Mouse (Mus musculus): Measurements from ENCODE around the gene Padi2. TPM values are rescaled to one million over a fixed set of nuclear protein-coding genes. Genes with fewer than 3 reads are reported as not detected.

Gene Padi2
- polyA plus RNA-seq (2021), result 4.6 TPM

DNA sequence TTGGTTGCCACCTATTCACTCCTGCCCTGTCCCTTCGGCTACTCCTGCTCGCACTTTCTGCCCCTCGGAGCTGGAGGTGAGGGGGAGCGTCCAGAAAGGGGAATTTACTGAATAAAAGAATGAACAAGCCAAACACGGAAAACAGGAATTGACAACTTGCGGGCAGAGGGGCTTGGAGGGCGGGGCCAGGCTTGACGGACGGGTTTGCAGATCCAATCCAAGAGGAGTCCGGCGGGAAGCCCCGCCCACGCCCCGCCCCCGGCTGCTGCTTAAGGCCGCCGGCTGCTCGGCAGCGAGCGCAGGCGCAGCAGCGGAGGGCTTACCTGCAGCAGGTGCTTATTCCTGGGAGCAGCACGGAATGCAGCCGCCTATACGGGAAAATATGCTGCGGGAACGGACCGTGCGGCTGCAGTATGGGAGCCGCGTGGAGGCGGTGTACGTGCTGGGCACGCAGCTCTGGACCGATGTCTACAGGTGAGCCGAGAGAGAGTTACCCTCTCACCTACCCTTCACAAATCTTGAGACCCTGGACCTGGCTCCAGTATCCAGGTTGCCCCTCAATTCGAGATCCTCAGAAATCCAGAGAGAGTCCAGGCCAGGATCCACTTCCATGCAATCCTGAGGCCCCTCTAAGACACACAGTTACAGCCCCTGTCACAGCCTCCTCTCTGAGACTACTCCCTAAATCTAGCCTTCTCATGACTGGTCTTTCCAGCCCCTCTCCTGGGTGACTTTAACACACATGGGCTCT lies at the start of gene Padi2:
Gene Padi2, plus strand, starts transcription at position 269 of the 751 bp plus-strand sequence.
- TF ChIP-seq CTCF (IDR thresholded peaks at IDR 0.05), result no peak
- in situ Hi-C loops (cut with MboI; ENCODE audit: low pct_unique_long_range_greater_than_20kb), result loop anchor here (5.0 kb wide), 2 partner anchors 41 to 119 kb away; no protein-coding TSS in a partner anchor
- peak; percentile 40 for ATAC-seq
- POLR2A ChIA-PET, result no interaction called here
- no peaks in the 10 kb centered on the region for H3K27me3 ChIP-seq
- no peak for DNase-seq (ENCODE audit: low read depth, low spot score)
- CTCF ChIA-PET, result no interaction called here

DNA sequence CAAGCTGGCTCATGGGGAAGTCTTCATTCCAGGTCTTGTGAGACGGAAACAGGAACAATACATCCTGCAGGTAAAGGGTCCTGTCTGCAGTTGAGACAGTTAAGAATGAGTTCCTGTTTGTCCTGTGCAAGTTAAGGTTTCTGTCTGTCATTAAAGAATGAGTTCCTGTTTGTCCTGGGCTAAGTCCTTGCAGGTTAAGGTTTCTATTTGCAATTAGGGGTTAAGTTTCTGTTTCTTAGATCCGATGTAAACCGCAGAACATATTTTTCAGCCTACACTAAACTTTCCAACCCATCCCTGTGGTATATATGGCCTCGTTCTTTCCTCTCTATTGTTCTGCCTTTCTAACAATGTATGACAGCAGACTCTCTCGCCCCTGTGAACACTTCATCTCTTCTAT lies 49.1 kb upstream of the Padi2 start:
- no peaks in the 10 kb centered on the region for H3K27me3 ChIP-seq
- CTCF ChIA-PET, result no interaction called here
- no peak for ATAC-seq
- in situ Hi-C loops (cut with MboI; ENCODE audit: low pct_unique_long_range_greater_than_20kb), result no loop called here
- TF ChIP-seq CTCF (IDR thresholded peaks at IDR 0.05), result no peak
- POLR2A ChIA-PET, result no interaction called here
- DNase-seq (ENCODE audit: low read depth, low spot score), result no peak

DNA sequence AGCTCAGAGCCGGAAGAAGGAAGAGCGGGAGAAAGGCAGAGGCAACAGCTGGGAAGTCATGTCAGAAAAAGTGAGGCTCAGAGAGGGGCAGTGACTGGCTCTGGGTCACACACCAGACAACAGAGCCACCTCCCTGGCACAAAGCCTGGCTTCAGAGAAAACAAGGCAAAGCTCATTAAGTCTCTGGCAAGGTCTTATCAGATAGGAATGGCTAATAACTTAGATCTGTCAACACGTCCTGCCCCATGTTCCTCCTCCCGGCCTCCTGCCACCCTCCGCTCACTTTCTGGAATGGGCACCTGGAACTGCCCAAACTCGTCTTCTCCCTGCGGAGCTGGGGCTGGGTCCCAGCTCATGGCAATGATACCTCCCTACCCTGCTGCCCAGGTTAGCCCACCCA lies 48.3 kb upstream of the Padi2 start:
- DNase-seq (ENCODE audit: low read depth, low spot score) (no peak), ATAC-seq (no peak)
- ChIA-PET POLR2A (no interaction called here), CTCF (no interaction called here)
- no peak for TF ChIP-seq CTCF (IDR thresholded peaks at IDR 0.05)
- no peaks in the 10 kb centered on the region for H3K27me3 ChIP-seq
- in situ Hi-C loops (cut with MboI; ENCODE audit: low pct_unique_long_range_greater_than_20kb), result no loop called here

DNA sequence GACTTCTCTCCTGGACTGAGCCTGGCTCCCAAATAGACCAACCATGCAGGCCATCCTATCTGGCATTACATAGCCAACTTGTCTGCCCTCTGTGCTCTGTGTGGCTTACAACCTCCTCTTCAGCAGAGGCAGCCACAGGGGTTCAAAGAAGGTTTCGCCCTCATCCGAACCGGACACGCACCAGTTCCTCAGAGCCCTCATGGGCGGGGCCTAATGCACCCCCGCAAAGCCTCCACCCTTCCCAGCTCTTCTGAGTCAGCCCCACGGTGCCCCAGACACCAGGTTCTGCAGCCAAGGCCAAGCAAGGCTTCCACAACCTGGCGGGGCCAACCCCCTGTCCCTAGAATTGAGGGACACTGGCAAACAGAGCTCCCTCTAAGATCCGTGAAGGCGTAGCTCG lies 46.9 kb upstream of the Padi2 start:
- ATAC-seq (no peak), DNase-seq (ENCODE audit: low read depth, low spot score) (no peak)
- ChIA-PET POLR2A (no interaction called here), CTCF (no interaction called here)
- in situ Hi-C loops (cut with MboI; ENCODE audit: low pct_unique_long_range_greater_than_20kb), result no loop called here
- TF ChIP-seq CTCF (IDR thresholded peaks at IDR 0.05), result no peak
- H3K27me3 ChIP-seq, result no peaks in the 10 kb centered on the region

DNA sequence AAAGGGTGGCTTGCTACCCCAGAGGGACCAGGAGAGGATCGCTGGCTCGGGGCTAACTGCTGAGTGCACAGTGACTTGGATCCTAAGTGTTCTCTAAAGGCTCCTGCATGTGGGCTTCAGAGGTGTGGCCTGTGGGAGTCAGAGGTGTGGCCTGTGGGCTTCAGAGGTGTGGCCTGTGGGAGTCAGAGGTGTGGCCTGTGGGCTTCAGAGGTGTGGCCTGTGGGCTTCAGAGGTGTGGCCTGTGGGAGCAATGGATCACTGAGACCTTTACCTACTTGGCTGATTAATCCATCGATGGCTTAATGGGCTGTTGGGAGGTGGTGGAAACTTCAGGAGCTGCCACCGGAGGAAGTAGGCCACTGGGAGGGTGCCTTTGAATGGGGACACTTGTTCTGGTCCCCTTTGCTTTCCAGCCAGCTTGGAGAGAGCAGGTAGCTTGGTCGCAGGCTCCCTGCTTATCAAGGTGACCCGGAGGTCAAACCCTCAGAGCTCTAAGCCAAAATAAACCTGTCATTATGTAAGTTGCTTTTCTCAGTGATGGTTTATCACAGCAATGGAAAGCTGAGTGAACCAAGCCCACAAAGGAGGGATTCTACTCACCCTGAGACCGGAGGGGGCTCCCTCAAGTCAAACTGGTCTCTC lies 45.9 kb upstream of the Padi2 start:
- POLR2A ChIA-PET, result interaction anchor here (0.7 kb wide), 1 partner anchor 136 kb away, joined by 3 read pairs; no protein-coding TSS in a partner anchor
- no peak for TF ChIP-seq CTCF (IDR thresholded peaks at IDR 0.05)
- in situ Hi-C loops (cut with MboI; ENCODE audit: low pct_unique_long_range_greater_than_20kb), result no loop called here
- DNase-seq (ENCODE audit: low read depth, low spot score) (no peak), ATAC-seq (no peak)
- no peaks in the 10 kb centered on the region for H3K27me3 ChIP-seq
- CTCF ChIA-PET, result no interaction called here

DNA sequence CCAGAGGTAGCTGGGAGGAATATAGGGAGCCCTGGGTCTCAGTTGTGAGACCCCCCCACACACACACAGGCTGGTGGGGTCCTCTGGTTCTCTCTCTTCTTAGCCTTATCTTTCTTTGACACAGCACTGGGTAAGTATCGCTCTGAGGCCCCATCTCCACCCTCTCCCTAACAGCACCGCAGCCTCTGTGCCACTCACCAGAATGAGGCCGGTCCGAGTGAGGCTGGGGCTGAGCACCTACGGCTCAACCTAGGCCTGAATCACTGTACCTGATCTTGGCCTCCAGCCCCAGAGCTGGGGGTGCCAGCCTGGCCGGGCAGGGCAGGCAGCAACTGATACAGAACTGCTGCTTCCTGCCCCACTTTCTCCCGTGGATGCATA lies 45.4 kb upstream of the Padi2 start:
- ChIA-PET POLR2A (interaction anchor here (0.7 kb wide), 1 partner anchor 137 kb away, joined by 3 read pairs; no protein-coding TSS in a partner anchor), CTCF (no interaction called here)
- ATAC-seq (no peak), DNase-seq (ENCODE audit: low read depth, low spot score) (no peak)
- in situ Hi-C loops (cut with MboI; ENCODE audit: low pct_unique_long_range_greater_than_20kb), result no loop called here
- no peak for TF ChIP-seq CTCF (IDR thresholded peaks at IDR 0.05)
- no peaks in the 10 kb centered on the region for H3K27me3 ChIP-seq

DNA sequence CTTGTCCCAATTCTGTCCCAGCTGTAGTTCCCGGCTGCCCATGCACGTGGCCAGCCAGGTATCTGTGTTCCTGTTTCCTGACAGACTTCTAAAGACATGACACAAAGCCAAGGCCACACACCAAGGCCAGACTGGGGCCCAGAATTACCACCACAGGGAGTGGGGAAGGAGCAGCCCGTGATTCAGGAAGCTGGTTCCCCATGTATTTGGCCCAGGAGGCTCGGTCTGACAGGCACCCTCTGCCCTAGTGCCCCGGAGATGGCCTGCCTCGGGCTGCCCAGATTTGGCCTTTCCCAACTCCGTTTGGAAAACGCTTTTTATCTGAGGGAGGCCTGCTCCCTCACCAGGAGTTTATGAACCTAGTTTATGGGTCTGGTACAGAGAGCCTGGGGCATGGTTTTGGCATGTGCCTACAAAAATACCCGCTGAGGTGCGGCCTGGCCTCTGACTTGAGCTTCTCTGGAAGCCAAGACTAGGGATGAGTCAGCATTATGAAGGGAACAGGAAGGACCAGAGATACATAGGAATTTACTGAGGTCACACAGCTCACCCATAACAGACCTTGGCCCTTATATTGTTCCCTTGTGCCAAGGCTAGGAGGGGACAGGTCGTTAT lies 44.0 kb upstream of the Padi2 start:
- ChIA-PET CTCF (no interaction called here), POLR2A (no interaction called here)
- ATAC-seq, result no peak
- H3K27me3 ChIP-seq, result no peaks in the 10 kb centered on the region
- in situ Hi-C loops (cut with MboI; ENCODE audit: low pct_unique_long_range_greater_than_20kb), result no loop called here
- no peak for DNase-seq (ENCODE audit: low read depth, low spot score)
- TF ChIP-seq CTCF (IDR thresholded peaks at IDR 0.05), result no peak

DNA sequence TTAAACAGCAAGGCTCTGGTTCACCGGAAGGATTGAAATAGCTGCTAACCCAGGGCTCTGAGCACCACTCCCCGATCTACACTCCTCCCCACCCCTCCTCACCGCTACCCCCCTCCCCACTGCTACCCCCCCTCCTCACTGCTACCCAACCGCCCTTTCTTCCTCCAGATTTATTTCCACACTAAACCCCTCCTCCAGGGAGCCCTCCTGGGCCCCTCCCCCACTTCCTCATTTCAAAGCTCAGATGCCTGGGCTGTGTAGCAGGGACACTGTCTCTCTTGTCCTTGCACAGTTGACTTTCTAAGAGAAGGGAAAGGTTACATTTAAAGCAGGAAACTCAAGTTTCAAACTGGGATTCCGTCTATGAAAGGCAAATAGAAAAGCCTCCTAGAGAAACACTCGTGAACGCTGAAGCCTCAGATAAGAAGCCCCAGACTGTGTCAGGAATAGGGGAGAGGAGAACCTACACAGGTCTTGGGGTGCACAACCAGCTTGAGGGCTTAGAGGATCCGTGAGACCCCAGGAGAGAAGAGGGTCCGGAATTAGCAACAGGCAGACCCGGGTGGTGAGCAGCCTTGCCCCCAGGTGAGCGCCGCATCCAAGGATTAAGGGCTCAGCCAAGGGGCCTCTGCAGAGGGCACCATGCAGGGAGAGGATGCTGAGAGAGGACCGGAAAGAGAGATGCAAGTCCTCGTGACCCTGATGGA lies 37.5 kb upstream of the Padi2 start:
- no peak for TF ChIP-seq CTCF (IDR thresholded peaks at IDR 0.05)
- ATAC-seq (no peak), DNase-seq (ENCODE audit: low read depth, low spot score) (no peak)
- POLR2A ChIA-PET, result interaction anchor here (0.6 to 0.7 kb wide), 2 partner anchors 37 to 161 kb away, joined by 3 read pairs; no protein-coding TSS in a partner anchor
- H3K27me3 ChIP-seq, result no peaks in the 10 kb centered on the region
- in situ Hi-C loops (cut with MboI; ENCODE audit: low pct_unique_long_range_greater_than_20kb), result no loop called here
- CTCF ChIA-PET, result no interaction called here

DNA sequence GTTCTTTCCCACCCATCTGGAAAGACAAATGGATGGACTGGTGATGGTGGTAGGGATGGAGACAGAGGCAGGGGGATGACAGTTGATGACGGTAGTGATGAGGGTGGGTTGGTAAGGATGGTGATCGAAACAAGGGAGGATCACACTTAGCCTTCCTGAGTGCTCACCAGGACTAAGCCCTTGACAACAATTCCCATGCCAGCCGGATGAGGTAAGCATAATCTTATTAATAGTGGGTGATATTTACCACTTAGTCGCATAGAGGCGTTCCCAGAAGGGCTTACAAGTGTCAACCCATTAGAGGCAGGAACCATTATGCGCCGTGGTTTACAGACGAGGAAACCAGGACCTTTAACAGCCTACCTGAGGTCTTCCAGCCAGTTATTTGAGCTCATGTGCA lies 36.2 kb upstream of the Padi2 start:
- in situ Hi-C loops (cut with MboI; ENCODE audit: low pct_unique_long_range_greater_than_20kb), result no loop called here
- no peaks in the 10 kb centered on the region for H3K27me3 ChIP-seq
- DNase-seq (ENCODE audit: low read depth, low spot score), result no peak
- ATAC-seq, result no peak
- ChIA-PET POLR2A (no interaction called here), CTCF (no interaction called here)
- TF ChIP-seq CTCF (IDR thresholded peaks at IDR 0.05), result no peak

DNA sequence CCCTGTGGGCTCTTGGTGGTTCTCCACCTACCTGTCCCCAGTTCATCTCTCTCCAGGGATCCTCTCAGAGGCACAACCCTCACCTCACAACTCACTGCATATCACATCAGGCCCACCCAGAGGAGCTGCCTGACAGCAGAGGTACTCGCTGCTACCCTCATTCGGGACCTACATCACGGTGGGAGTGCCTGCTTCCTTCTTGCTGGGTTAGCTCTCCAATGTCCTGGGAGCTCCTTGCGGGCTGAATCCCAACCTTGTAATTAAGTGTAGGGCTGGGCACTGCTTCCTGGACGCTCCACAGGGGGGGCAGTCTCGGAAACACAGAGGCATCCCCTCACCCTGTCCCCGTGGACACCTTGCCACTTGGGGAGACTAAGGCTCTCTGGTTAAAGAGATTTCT lies 35.3 kb upstream of the Padi2 start:
- no peak for DNase-seq (ENCODE audit: low read depth, low spot score)
- in situ Hi-C loops (cut with MboI; ENCODE audit: low pct_unique_long_range_greater_than_20kb), result no loop called here
- ATAC-seq, result no peak
- CTCF ChIA-PET, result no interaction called here
- no peaks in the 10 kb centered on the region for H3K27me3 ChIP-seq
- POLR2A ChIA-PET, result no interaction called here
- no peak for TF ChIP-seq CTCF (IDR thresholded peaks at IDR 0.05)

DNA sequence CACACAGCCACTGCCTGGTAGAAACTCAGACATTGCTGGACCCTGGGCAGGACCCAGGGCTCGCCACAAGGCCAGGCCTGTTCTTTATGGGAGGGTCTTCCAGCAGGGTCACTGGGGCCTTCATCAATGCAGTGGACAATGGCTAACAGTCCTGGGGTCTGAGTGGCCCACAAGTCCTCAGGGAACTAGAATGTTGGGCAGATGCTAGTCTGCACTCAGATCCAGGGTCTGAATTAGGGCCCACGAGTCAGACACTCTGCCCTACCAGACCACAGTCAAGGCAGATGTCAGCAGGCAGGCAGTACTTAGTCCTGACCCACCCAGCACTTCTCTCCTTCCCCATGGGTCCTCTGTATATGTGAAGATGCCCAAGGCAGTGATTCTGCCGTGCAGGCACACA lies 34.8 kb upstream of the Padi2 start:
- in situ Hi-C loops (cut with MboI; ENCODE audit: low pct_unique_long_range_greater_than_20kb), result no loop called here
- TF ChIP-seq CTCF (IDR thresholded peaks at IDR 0.05), result no peak
- ChIA-PET CTCF (no interaction called here), POLR2A (no interaction called here)
- no peaks in the 10 kb centered on the region for H3K27me3 ChIP-seq
- no peak for DNase-seq (ENCODE audit: low read depth, low spot score)
- no peak for ATAC-seq
